Mouse (Mus musculus) forebrain, embryonic 14.5 days (tissue): ENCODE measurements at regions not wholly inside any gene's neighbourhood (a gene's known extent, or its start where the extent isn't known, plus 50 kb on each side); places are given as distances from the start of the nearest gene placed in this dataset.

Experiments used
- ATAC-seq: fragments of 200-750 bp; cut with Nextera tagmentation; 2 replicates; pipeline ENCODE4 v1.8.0; 2017; ENCODE audit warnings: mild to moderate bottlenecking, moderate library complexity
- DNase-seq: peaks from one replicate; pipeline ENCODE4 v3.0.0-alpha.2; 2015; ENCODE audit warnings: low spot score
- H3K27ac ChIP-seq: fragments of 300-500 bp; sonication (generic); 2 replicates; pipeline ENCODE4 v1.5.1; 2014; ENCODE audit warnings: low read depth, mild to moderate bottlenecking, control low read depth, low read length, moderate library complexity
- H3K27me3 ChIP-seq: fragments of 300-500 bp; sonication (generic); replicated peaks from 2 replicates; pipeline ENCODE4 v1.6.1; 2014; ENCODE audit warnings: low read length, control low read depth, mixed read lengths; ENCODE audit not compliant: control insufficient read depth, insufficient read depth
- H3K36me3 ChIP-seq: fragments of 300-500 bp; sonication (generic); 2 replicates; pipeline ENCODE4 v1.6.1; 2014; ENCODE audit warnings: low read length, control low read depth; ENCODE audit not compliant: control insufficient read depth, insufficient read depth
- H3K4me1 ChIP-seq: fragments of 300-500 bp; sonication (generic); 2 replicates; pipeline ENCODE4 v1.6.1; 2014; ENCODE audit warnings: antibody characterized with exemption, low read length, control low read depth; ENCODE audit not compliant: control insufficient read depth, insufficient read depth
- H3K4me2 ChIP-seq: fragments of 300-500 bp; sonication (generic); 2 replicates; pipeline ENCODE4 v1.6.1; 2014; ENCODE audit warnings: mild to moderate bottlenecking, control low read depth, low read length
- H3K4me3 ChIP-seq: fragments of 300-500 bp; sonication (generic); 2 replicates; pipeline ENCODE4 v1.5.1; 2014; ENCODE audit warnings: low read depth, low read length, control low read depth
- H3K9ac ChIP-seq: fragments of 300-500 bp; sonication (generic); 2 replicates; pipeline ENCODE4 v1.6.1; 2014; ENCODE audit warnings: mild to moderate bottlenecking, low read length, control low read depth, moderate library complexity
- H3K9me3 ChIP-seq: fragments of 300-500 bp; sonication (generic); replicated peaks from 2 replicates; pipeline ENCODE4 v1.6.1; 2016; ENCODE audit warnings: low read length, control low read depth, mixed read lengths; ENCODE audit not compliant: control insufficient read depth
- WGBS: fragments of 180-500 bp; shearing (Covaris S2); extraction: QIAGEN DNeasy Blood & Tissue Kit; methylation state at CpG from one replicate; pipeline ENCODE4 v1.1.7; 2014; 5-methylcytosine and 5-hydroxymethylcytosine counted together

DNA sequence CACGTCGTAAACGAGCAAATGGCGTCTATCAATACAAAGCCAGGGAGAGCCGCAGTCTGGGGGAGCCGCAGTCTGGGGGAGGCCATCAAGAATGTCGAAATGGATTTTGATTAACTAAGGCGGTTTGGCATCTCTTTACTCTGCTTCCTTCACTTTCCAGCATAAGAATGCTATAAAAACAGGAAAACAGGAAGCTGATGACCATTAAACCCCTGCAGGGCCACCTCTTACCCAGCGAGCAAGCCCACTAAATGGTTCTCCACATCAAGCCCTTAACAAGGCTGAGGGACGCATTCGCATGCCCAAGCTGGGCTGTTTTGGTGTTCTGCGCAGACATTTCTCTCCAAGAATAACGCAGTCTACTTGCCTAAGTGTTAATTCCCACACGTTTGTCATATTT is 64.0 kb upstream of the Sall4 start:
- Histone ChIP-seq H3K4me3 (no peak overlapping the region), H3K9ac (no peak overlapping the region), H3K4me1 (no peaks in the 10 kb centered on the region), H3K36me3 (no peaks in the 10 kb centered on the region), H3K4me2 (no peak overlapping the region), H3K27me3 (no peaks in the 10 kb centered on the region), H3K27ac (no peak overlapping the region), H3K9me3 (no peaks in the 10 kb centered on the region)
- 55% methylated on average over 14 of the region's 14 CpGs for WGBS
- ATAC-seq (no peak), DNase-seq (no peak)

DNA sequence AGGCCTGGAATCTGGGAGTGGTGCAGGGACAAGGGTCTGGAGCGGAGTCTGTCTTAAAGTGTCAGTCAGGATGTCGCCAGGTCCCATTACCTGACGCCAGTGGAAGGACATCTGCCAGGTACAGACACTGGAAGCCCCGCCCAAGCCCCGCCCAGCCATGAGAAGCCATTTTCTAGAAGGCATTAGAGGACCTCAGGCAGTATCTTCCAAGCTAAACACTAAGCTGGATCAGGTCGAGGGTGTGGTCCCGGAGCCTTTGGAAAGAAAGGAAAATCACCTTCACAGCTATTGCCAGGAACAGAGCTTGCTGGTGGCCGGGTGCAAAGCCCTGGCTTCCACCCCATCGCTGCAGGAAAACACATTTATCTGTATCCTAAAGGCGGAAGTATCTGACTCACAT is 52.9 kb upstream of the Sall4 start:
- H3K36me3 ChIP-seq, result no peaks in the 10 kb centered on the region
- H3K9me3 ChIP-seq, result no peaks in the 10 kb centered on the region
- no peak overlapping the region for H3K9ac ChIP-seq
- H3K4me2 ChIP-seq, result no peak overlapping the region
- H3K4me3 ChIP-seq, result no peak overlapping the region
- DNase-seq (no peak), ATAC-seq (no peak)
- whole genome bisulfite sequencing, result 71% methylated on average over 10 of the region's 10 CpGs
- no peaks in the 10 kb centered on the region for H3K4me1 ChIP-seq
- H3K27me3 ChIP-seq, result no peaks in the 10 kb centered on the region
- no peak overlapping the region for H3K27ac ChIP-seq
